Mouse (Mus musculus) CH12.LX (cell line): ENCODE measurements around the gene Kxd1.

ENCODE experiments used
- CTCF ChIP-seq, 2 experiments: IDR thresholded peaks in 1 of 2; conservative IDR thresholded peaks in 1 of 2; 2 replicates each; pipeline ENCODE4 v1.5.1; 2011 to 2012; ENCODE audit warnings: low read depth in 2 of 2, low read length in 2 of 2, improper control_type of control experiment in 1 of 2, inconsistent platforms in 1 of 2, mild to moderate bottlenecking in 1 of 2, moderate library complexity in 1 of 2
- ETS1 ChIP-seq: conservative IDR thresholded peaks from 2 replicates; pipeline ENCODE4 v1.6.1; 2012; ENCODE audit warnings: low read depth, mild to moderate bottlenecking, inconsistent platforms, low read length, improper control_type of control experiment, moderate library complexity
- JUND ChIP-seq: conservative IDR thresholded peaks from 2 replicates; pipeline ENCODE4 v1.6.1; 2011; ENCODE audit warnings: low read depth, low read length, improper control_type of control experiment
- MAX ChIP-seq: IDR thresholded peaks from 2 replicates; pipeline ENCODE4 v1.6.1; 2011; ENCODE audit warnings: low read length, improper control_type of control experiment
- MEF2A ChIP-seq: IDR thresholded peaks from 2 replicates; pipeline ENCODE4 v1.6.1; 2014; ENCODE audit warnings: low read depth, mild to moderate bottlenecking, inconsistent platforms, low read length, improper control_type of control experiment, borderline replicate concordance
- NRF1 ChIP-seq: IDR thresholded peaks from 2 replicates; pipeline ENCODE4 v1.6.1; 2014; ENCODE audit warnings: low read depth, mild to moderate bottlenecking, inconsistent platforms, low read length, improper control_type of control experiment, moderate library complexity
- POLR2A ChIP-seq: IDR thresholded peaks from 2 replicates; pipeline ENCODE4 v1.6.1; 2011; ENCODE audit warnings: low read depth, mild to moderate bottlenecking, improper control_type of control experiment, low read length
- USF2 ChIP-seq: conservative IDR thresholded peaks from 2 replicates; pipeline ENCODE4 v1.6.1; 2011; ENCODE audit warnings: low read depth, low read length, improper control_type of control experiment
- ZKSCAN1 ChIP-seq: IDR thresholded peaks from 2 replicates; pipeline ENCODE4 v1.6.1; 2012; ENCODE audit warnings: low read depth, inconsistent platforms, low read length, improper control_type of control experiment, borderline replicate concordance
- ZMIZ1 ChIP-seq: IDR thresholded peaks from 2 replicates; pipeline ENCODE4 v1.6.1; 2012; ENCODE audit warnings: low read depth, mild to moderate bottlenecking, inconsistent platforms, low read length, improper control_type of control experiment

DNA sequence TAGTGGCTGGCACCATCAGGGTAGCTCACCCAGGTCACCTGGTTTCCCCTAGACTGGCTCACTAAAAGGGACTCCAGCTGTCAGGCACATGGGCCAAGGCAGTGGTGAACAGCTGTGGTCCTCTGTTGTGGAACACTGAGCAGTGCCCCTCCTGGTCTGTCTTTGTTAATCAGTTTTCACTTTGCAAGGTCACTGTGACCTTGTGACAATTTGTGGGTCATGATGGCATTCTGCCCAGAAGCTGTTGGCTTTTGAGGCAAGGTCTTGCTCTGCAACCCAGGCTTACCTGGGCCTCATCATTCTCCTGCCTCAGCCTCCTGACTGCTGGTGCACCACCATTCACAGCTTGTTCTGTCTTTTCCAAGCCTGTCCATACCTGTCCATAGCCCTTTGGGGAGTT lies 42.6 kb upstream of the Kxd1 start:
- TF ChIP-seq CTCF (conservative IDR thresholded peaks at IDR 0.05 in 1 of 2, IDR thresholded peaks at IDR 0.05 in 1 of 2; ENCODE audit: low read depth in 2 of 2, low read length in 2 of 2) (no peak), POLR2A (no peak), USF2 (no peak), JUND (no peak), MEF2A (no peak), ETS1 (no peak), MAX (no peak), NRF1 (no peak), ZKSCAN1 (no peak), ZMIZ1 (no peak)
